Mouse (Mus musculus) MEL (cell line): ENCODE results near the gene Fbrsl1.

Source experiments
- CTCF ChIP-seq, 3 experiments: IDR thresholded peaks in 2 of 3; conservative IDR thresholded peaks in 1 of 3; 2 replicates each; pipeline ENCODE4 v1.5.1; 2011 to 2012; ENCODE audit warnings: low read length in 3 of 3, low read depth in 2 of 3, mild to moderate bottlenecking in 2 of 3, improper control_type of control experiment in 1 of 3, inconsistent platforms in 1 of 3, mixed read lengths in 1 of 3, moderate library complexity in 1 of 3; ENCODE audit not compliant: control insufficient read depth in 1 of 3, insufficient read depth in 1 of 3, poor library complexity in 1 of 3, severe bottlenecking in 1 of 3
- EP300 ChIP-seq, 2 experiments: IDR thresholded peaks; 2 replicates each; pipeline ENCODE4 v1.6.1; 2011; ENCODE audit warnings: improper control_type of control experiment in 2 of 2, low read length in 2 of 2, low read depth in 1 of 2, mild to moderate bottlenecking in 1 of 2
- MAFK ChIP-seq: IDR thresholded peaks from 2 replicates; pipeline ENCODE4 v1.6.1; 2011; ENCODE audit warnings: low read depth, mild to moderate bottlenecking, low read length, improper control_type of control experiment, borderline replicate concordance
- MAZ ChIP-seq: IDR thresholded peaks from 2 replicates; pipeline ENCODE4 v1.6.1; 2012; ENCODE audit warnings: low read depth, mild to moderate bottlenecking, inconsistent platforms, low read length, improper control_type of control experiment
- POLR2A ChIP-seq, 2 experiments: IDR thresholded peaks; 2 replicates each; pipeline ENCODE4 v1.6.1; 2011 to 2012; ENCODE audit warnings: low read length in 2 of 2, mild to moderate bottlenecking in 2 of 2, control low read depth in 1 of 2, improper control_type of control experiment in 1 of 2, low read depth in 1 of 2, moderate library complexity in 1 of 2; ENCODE audit not compliant: control insufficient read depth in 1 of 2, insufficient read depth in 1 of 2, poor library complexity in 1 of 2
- TCF12 ChIP-seq: IDR thresholded peaks from 2 replicates; pipeline ENCODE4 v1.6.1; 2014; ENCODE audit warnings: low read depth, mild to moderate bottlenecking, inconsistent platforms, low read length, improper control_type of control experiment, moderate library complexity
- USF1 ChIP-seq: IDR thresholded peaks from 2 replicates; pipeline ENCODE4 v1.6.1; 2014; ENCODE audit warnings: low read depth, mild to moderate bottlenecking, inconsistent platforms, low read length, improper control_type of control experiment, moderate library complexity
- ZNF384 ChIP-seq: IDR thresholded peaks from 2 replicates; pipeline ENCODE4 v1.6.1; 2012; ENCODE audit warnings: low read depth, mild to moderate bottlenecking, inconsistent platforms, low read length, improper control_type of control experiment

GRCm38 (mm10) chr5:110425187-110425586 lies 23.1 kb downstream of the Fbrsl1 start:
- TF ChIP-seq ZNF384 = no peak
- TF ChIP-seq USF1 = no peak
- TF ChIP-seq MAZ = no peak
- no peak for TF ChIP-seq POLR2A (IDR thresholded peaks at IDR 0.05; ENCODE audit: control insufficient read depth in 1 of 2, insufficient read depth in 1 of 2, low read depth in 1 of 2, low read length in 2 of 2, poor library complexity in 1 of 2)
- TF ChIP-seq CTCF (IDR thresholded peaks at IDR 0.05 in 2 of 3, conservative IDR thresholded peaks at IDR 0.05 in 1 of 3; ENCODE audit: control insufficient read depth in 1 of 3, insufficient read depth in 1 of 3, low read depth in 2 of 3, low read length in 3 of 3, poor library complexity in 1 of 3, severe bottlenecking in 1 of 3) = no peak
- TF ChIP-seq TCF12 = no peak
- no peak for TF ChIP-seq MAFK
- no peak for TF ChIP-seq EP300 (IDR thresholded peaks at IDR 0.05; ENCODE audit: low read depth in 1 of 2, low read length in 2 of 2)
